Mouse (Mus musculus): ENCODE measurements around the gene Plcd1.

Gene Plcd1

DNA sequence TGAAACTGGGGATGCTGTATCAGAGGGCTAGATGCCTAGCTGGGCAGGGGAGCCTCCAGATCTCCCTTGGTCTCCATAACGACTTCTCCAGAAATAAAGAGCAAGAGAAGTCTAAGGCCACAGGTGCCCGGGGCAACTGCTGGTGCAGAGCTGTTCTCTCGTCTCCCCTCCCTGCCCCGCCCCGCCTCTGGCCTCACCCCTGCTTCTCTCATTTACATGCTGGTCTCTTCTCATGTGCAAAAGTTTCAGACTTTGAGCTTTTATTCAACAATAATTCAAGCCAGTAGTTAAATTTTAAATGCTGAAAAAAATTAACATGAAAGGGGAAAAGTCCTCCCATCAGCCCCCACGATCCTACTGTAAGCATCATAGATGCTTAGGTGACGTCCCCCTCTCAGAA lies 71.6 kb downstream of the Plcd1 start:
- DNase-seq = peak; percentile 62 to 81
